Mouse (Mus musculus) lung, postnatal 0 days (tissue): ENCODE results near the gene Mrpl34. TPM values are rescaled to one million over a fixed set of nuclear protein-coding genes. Genes with fewer than 3 reads are reported as not detected.

Source experiments
- ATAC-seq: fragments of 200-750 bp; cut with Nextera tagmentation; 2 replicates; pipeline ENCODE4 v1.8.0; 2017; ENCODE audit warnings: moderate library complexity
- DNase-seq: peaks from one replicate; pipeline ENCODE4 v3.0.0-alpha.2; 2016; ENCODE audit warnings: low spot score
- H3K27ac ChIP-seq: fragments of 300-500 bp; sonication (generic); 2 replicates; pipeline ENCODE4 v1.5.1; 2014; ENCODE audit warnings: antibody characterized with exemption, mild to moderate bottlenecking, low read length, mixed read lengths
- H3K27me3 ChIP-seq: fragments of 300-500 bp; sonication (generic); replicated peaks from 2 replicates; pipeline ENCODE4 v1.6.1; 2014; ENCODE audit warnings: low read length, mixed read lengths; ENCODE audit not compliant: insufficient read depth
- H3K36me3 ChIP-seq: fragments of 300-500 bp; sonication (generic); 2 replicates; pipeline ENCODE4 v1.6.1; 2014; ENCODE audit warnings: low read length, mixed read lengths; ENCODE audit not compliant: insufficient read depth
- H3K4me1 ChIP-seq: fragments of 300-500 bp; sonication (generic); 2 replicates; pipeline ENCODE4 v1.6.1; 2014; ENCODE audit warnings: antibody characterized with exemption, low read depth, low read length, mixed read lengths; ENCODE audit not compliant: insufficient read depth
- H3K4me2 ChIP-seq: fragments of 300-500 bp; sonication (generic); replicated peaks from 2 replicates; pipeline ENCODE4 v1.6.1; 2014; ENCODE audit warnings: low read depth, mild to moderate bottlenecking, low read length, moderate library complexity, mixed read lengths
- H3K4me3 ChIP-seq: fragments of 300-500 bp; sonication (generic); 2 replicates; pipeline ENCODE4 v1.5.1; 2014; ENCODE audit warnings: low read depth, low read length
- H3K9ac ChIP-seq: fragments of 300-500 bp; sonication (generic); replicated peaks from 2 replicates; pipeline ENCODE4 v1.6.1; 2014; ENCODE audit warnings: low read depth, mild to moderate bottlenecking
- H3K9me3 ChIP-seq: fragments of 300-500 bp; sonication (generic); 2 replicates; pipeline ENCODE4 v1.6.1; 2016; ENCODE audit warnings: low read length, mixed read lengths
- CTCF ChIP-seq: IDR thresholded peaks from 2 replicates; pipeline ENCODE4 v1.5.1; 2016; ENCODE audit warnings: antibody characterized with exemption, mild to moderate bottlenecking
- EP300 ChIP-seq: IDR thresholded peaks from 2 replicates; pipeline ENCODE4 v1.6.1; 2016; ENCODE audit warnings: antibody characterized with exemption, mild to moderate bottlenecking, control low read depth
- WGBS: fragments of 180-500 bp; shearing (Covaris S2); extraction: QIAGEN DNeasy Blood & Tissue Kit; methylation state at CpG from one replicate; pipeline ENCODE4 v1.1.7; 2014; 5-methylcytosine and 5-hydroxymethylcytosine counted together
- polyA plus RNA-seq: library from polyadenylated mRNA; unstranded; fragments of >200 nt; fragmentation: Nextera tagmentation; extraction: Ambion mirVana; gene quantifications from 2 replicates; pipeline ENCODE4 v1.2.1, GENCODE M21; 2015

Gene Mrpl34
- polyA plus RNA-seq, 1 experiment from 2014 or later, result 146 TPM

DNA sequence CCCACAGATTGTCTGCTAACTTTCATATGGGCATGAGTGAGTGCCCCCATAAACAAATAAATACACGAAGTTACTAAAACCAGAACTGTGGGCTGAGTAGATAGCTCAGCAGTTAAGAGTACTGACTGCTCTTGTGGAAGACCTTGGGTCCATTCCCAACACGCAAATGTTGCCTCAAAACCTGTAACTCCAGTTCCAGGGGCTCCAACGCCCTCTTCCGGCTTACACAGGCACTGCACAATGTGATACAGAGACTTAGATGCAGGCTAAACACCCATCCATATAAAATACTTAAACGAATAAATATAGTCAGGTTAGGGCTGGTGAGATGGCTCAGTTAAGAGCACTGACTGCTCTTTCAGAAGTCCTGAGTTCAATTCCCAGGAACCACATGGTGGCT is 50.3 kb downstream of the Mrpl34 start:
- no peak for TF ChIP-seq EP300
- peak; percentile 25; the same call in 1 of the 2 replicates for TF ChIP-seq CTCF
- 61% methylated on average over 5 of the region's 5 CpGs for WGBS
- DNase-seq (no peak), ATAC-seq (no peak)
- no peak overlapping the region for H3K4me3 ChIP-seq
- H3K27ac ChIP-seq, result no peak overlapping the region
- no peaks in the 10 kb centered on the region for H3K9me3 ChIP-seq
- no peak overlapping the region for H3K9ac ChIP-seq
- H3K36me3 ChIP-seq, result no peaks in the 10 kb centered on the region
- H3K27me3 ChIP-seq, result no peaks in the 10 kb centered on the region
- H3K4me1 ChIP-seq, result no peaks in the 10 kb centered on the region
- no peak overlapping the region for H3K4me2 ChIP-seq

Other genes with a start within 250 kb of the Mrpl34 start
- 9.1 and 9.6 TPM in 2 replicates for gene Myo9b, start 192.2 kb upstream of the Mrpl34 start, polyA plus RNA-seq
- gene Haus8, start 192.0 kb upstream of the Mrpl34 start, polyA plus RNA-seq, result 13.5 and 18.9 TPM in 2 replicates
- gene Use1, start 98.1 kb upstream of the Mrpl34 start, polyA plus RNA-seq, result 136 and 139 TPM in 2 replicates
- 11.1 and 11.9 TPM in 2 replicates for gene Ocel1, start 93.7 kb upstream of the Mrpl34 start, polyA plus RNA-seq
- 61.5 and 69.4 TPM in 2 replicates for gene Nr2f6, start 83.0 kb upstream of the Mrpl34 start, polyA plus RNA-seq
- gene Ushbp1, start 69.2 kb upstream of the Mrpl34 start, polyA plus RNA-seq, result 29.5 and 42.0 TPM in 2 replicates
- gene Babam1, start 68.1 kb upstream of the Mrpl34 start, polyA plus RNA-seq, result 60.8 and 62.5 TPM in 2 replicates
- gene Ankle1, start 58.9 kb upstream of the Mrpl34 start, polyA plus RNA-seq, result 0.72 and 1.5 TPM in 2 replicates
- gene Abhd8, start 1.3 kb upstream of the Mrpl34 start, polyA plus RNA-seq, result 23.8 and 27.6 TPM in 2 replicates
- 73.7 and 78.6 TPM in 2 replicates for gene Dda1, start 4.2 kb downstream of the Mrpl34 start, polyA plus RNA-seq
- gene Ano8, start 21.0 kb downstream of the Mrpl34 start, polyA plus RNA-seq, result 1.1 and 1.2 TPM in 2 replicates
- 10.6 and 11.6 TPM in 2 replicates for gene Gtpbp3, start 23.1 kb downstream of the Mrpl34 start, polyA plus RNA-seq
- 246 and 265 TPM in 2 replicates for gene Plvap, start 46.8 kb downstream of the Mrpl34 start, polyA plus RNA-seq
- gene Ccdc194, start 60.8 kb downstream of the Mrpl34 start, polyA plus RNA-seq, result 0.07 and 0.08 TPM in 2 replicates
- gene Bst2, start 72.5 kb downstream of the Mrpl34 start, polyA plus RNA-seq, result 86.2 and 99.8 TPM in 2 replicates
- gene Mvb12a, start 78.0 kb downstream of the Mrpl34 start, polyA plus RNA-seq, result 103 and 112 TPM in 2 replicates
- 8.5 and 8.7 TPM in 2 replicates for gene Tmem221, start 93.9 kb downstream of the Mrpl34 start, polyA plus RNA-seq
- 0.11 and 0.13 TPM in 2 replicates for gene Nxnl1, start 101.6 kb downstream of the Mrpl34 start, polyA plus RNA-seq
- 26.9 and 27.7 TPM in 2 replicates for gene Slc27a1, start 103.9 kb downstream of the Mrpl34 start, polyA plus RNA-seq
- gene Pgls, start 127.2 kb downstream of the Mrpl34 start, polyA plus RNA-seq, result 174 and 177 TPM in 2 replicates
- 1.2 and 2.0 TPM in 2 replicates for gene Fam129c, start 132.7 kb downstream of the Mrpl34 start, polyA plus RNA-seq
- gene Colgalt1, start 146.0 kb downstream of the Mrpl34 start, polyA plus RNA-seq, result 64.7 and 66.0 TPM in 2 replicates
- 0.35 and 0.46 TPM in 2 replicates for gene Unc13a, start 206.8 kb downstream of the Mrpl34 start, polyA plus RNA-seq
- gene Jak3, start 211.3 kb downstream of the Mrpl34 start, polyA plus RNA-seq, result 7.7 and 10.0 TPM in 2 replicates
- gene Insl3, start 224.3 kb downstream of the Mrpl34 start, polyA plus RNA-seq, result 2.9 and 3.9 TPM in 2 replicates
- 11.7 and 12.1 TPM in 2 replicates for gene B3gnt3, start 236.8 kb downstream of the Mrpl34 start, polyA plus RNA-seq